Mouse (Mus musculus) G1E (cell line): ENCODE results near the gene Psmd13.

Experiments used
- CTCF ChIP-seq: IDR thresholded peaks from 2 replicates; pipeline ENCODE4 v1.5.1; 2012; ENCODE audit warnings: low read depth, low read length, inconsistent platforms, mixed read lengths
- GATA1 ChIP-seq: IDR thresholded peaks from 2 replicates; pipeline ENCODE4 v1.6.1; 2012; ENCODE audit warnings: borderline replicate concordance, low read length, inconsistent platforms, mixed read lengths
- POLR2AphosphoS5 ChIP-seq: IDR thresholded peaks from 2 replicates; pipeline ENCODE4 v1.6.1; 2012; ENCODE audit warnings: low read depth, low read length, inconsistent platforms; ENCODE audit not compliant: insufficient replicate concordance
- TAL1 ChIP-seq: conservative IDR thresholded peaks from 2 replicates; pipeline ENCODE4 v1.6.1; 2012; ENCODE audit warnings: low read depth, low read length, inconsistent platforms, mixed read lengths

DNA sequence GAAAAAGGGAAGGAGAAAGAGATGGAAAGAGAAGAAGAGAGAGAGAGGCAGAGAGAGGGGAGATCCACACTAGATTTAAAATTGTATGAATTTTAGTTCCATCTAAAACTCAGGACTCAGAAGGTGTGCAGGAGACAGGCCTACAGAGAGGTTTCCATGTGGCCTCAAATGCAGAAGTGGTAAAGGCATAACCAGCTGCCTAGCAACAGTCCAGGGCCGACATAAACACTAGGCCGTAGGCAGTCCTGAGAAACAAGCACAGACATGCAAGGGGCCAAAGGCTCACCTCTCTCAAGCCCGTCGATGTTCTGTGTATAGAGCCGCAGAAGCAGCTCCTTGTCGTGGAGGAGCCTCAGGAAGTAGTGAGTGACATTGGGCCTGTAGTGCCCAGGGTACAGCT is 4.4 kb upstream of the Psmd13 start:
- TF ChIP-seq CTCF, result no peak
- no peak for TF ChIP-seq GATA1
- TF ChIP-seq POLR2AphosphoS5, result no peak
- TF ChIP-seq TAL1, result no peak
